Mouse (Mus musculus): ENCODE measurements around the gene Klhl13. TPM values are rescaled to one million over a fixed set of nuclear protein-coding genes. Genes with fewer than 3 reads are reported as not detected.
A peak's percentile ranks its signal among the peaks of the same experiment; 100 is the strongest.

The Klhl13 gene
- total RNA-seq (2021) = 10 to 100 TPM; 23.9 to 28.2 TPM
- long read RNA-seq, experiment 1, partial matches to known transcripts = 5 of 12 reads
- long read RNA-seq, experiment 1, other reads (novel, unspliced or antisense) = 2 of 12 reads
- long read RNA-seq, experiment 2, partial matches to known transcripts = 0 of 4 reads
- long read RNA-seq, experiment 2, other reads (novel, unspliced or antisense) = 1 of 4 reads

GRCm38 (mm10) chrX:23364514-23365381 is at the start of gene Klhl13:
Klhl13 (minus strand) TSS chrX:23365082.
- peak; percentile 71 for DNase-seq

- DNase-seq = no peak
Observed at GRCm38 (mm10) chrX:23409296-23410149, 44.6 kb upstream of the Klhl13 start.

GRCm38 (mm10) chrX:23388716-23389115 is 23.8 kb upstream of the Klhl13 start:
- DNase-seq = no peak

- no peak for DNase-seq
Observed at GRCm38 (mm10) chrX:23363441-23363840, 1.4 kb downstream of the Klhl13 start.

GRCm38 (mm10) chrX:23360446-23360845 is 4.4 kb downstream of the Klhl13 start:
- no peak for DNase-seq

- DNase-seq = no peak
Observed at GRCm38 (mm10) chrX:23350083-23350482, 14.8 kb downstream of the Klhl13 start.

- peak; percentile 3 for DNase-seq
Observed at GRCm38 (mm10) chrX:23328116-23328515, 36.8 kb downstream of the Klhl13 start.

GRCm38 (mm10) chrX:23318857-23319256 is 46.0 kb downstream of the Klhl13 start:
- DNase-seq = no peak

GRCm38 (mm10) chrX:23295952-23296598 is 68.8 kb downstream of the Klhl13 start:
- DNase-seq = peak; percentile 63

GRCm38 (mm10) chrX:23285442-23285817 is 79.5 kb downstream of the Klhl13 start:
- DNase-seq = no peak

- DNase-seq = no peak
Observed at GRCm38 (mm10) chrX:23284530-23285441, 80.1 kb downstream of the Klhl13 start.

GRCm38 (mm10) chrX:23267601-23268000 is 97.3 kb downstream of the Klhl13 start:
- DNase-seq = no peak

- no peak for DNase-seq
Observed at GRCm38 (mm10) chrX:23248752-23249151, 116.1 kb downstream of the Klhl13 start.

Measured in adrenal gland, postnatal 10 days (tissue).